Mouse (Mus musculus): ENCODE measurements around the gene Vmo1.

DNA sequence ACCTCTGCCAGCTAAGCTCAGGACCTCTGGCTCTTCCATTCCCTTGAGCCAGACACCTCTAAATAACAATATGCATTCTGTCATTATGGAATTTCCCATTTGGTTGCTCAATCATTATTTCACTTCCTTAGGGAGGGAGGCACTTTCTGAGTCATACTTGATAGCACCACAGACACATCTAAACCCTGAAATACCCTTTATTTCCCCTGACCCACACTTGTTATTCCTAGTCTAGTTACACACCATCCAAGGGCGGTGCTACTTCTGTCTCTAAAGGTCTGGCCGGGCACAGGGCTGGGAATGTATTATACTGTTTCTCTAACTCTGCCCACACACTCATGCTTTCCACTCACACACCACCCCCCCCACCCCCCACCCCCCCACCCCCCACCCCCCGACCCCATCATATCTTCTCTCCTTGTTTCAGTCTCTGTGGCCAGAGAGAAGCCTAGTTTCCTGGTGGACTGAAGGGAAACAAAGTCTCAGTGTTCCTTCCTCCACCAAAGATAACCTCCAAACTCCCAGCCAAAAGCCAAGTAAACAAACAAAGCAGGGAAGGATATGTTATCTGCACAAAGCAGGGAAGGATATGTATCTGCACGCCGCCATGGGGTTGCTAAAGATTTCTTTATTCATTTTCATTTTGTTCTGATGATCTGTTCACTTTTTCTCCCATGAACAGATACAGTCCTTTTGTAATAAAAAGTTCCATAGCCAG, 46.4 kb downstream of the Vmo1 start:
- TF ChIP-seq CTCF (IDR thresholded peaks at IDR 0.05; ENCODE audit: low read depth) (no peak), EP300 (optimal IDR thresholded peaks at IDR 0.05) (no peak)

Data from stomach, postnatal 0 days (tissue).